Mouse (Mus musculus) liver, adult 2 months (tissue): ENCODE measurements around the gene Cap1. TPM values are rescaled to one million over a fixed set of nuclear protein-coding genes. Genes with fewer than 3 reads are reported as not detected.

ENCODE experiments used
- DNase-seq: peaks from one replicate; pipeline ENCODE4 v3.0.0-alpha.2; 2011; ENCODE audit warnings: low read depth, low spot score; ENCODE audit errors: extremely low read depth
- H3K27ac ChIP-seq: fragments of 200-500 bp; replicated peaks from 2 replicates; pipeline ENCODE4 v1.5.1; 2012; ENCODE audit warnings: low read depth, mild to moderate bottlenecking, control low read depth, inconsistent platforms, low read length; ENCODE audit not compliant: insufficient read depth
- H3K27me3 ChIP-seq: fragments of 200-500 bp; 2 replicates; pipeline ENCODE4 v1.6.1; 2012; ENCODE audit warnings: mild to moderate bottlenecking, moderate library complexity, low read length, inconsistent platforms; ENCODE audit not compliant: control insufficient read depth, insufficient read depth
- H3K36me3 ChIP-seq: fragments of 200-500 bp; 2 replicates; pipeline ENCODE4 v1.6.1; 2012; ENCODE audit warnings: low read length, inconsistent platforms; ENCODE audit not compliant: control insufficient read depth, insufficient read depth
- H3K4me1 ChIP-seq: fragments of 200-500 bp; 2 replicates; pipeline ENCODE4 v1.6.1; 2011; ENCODE audit warnings: low read length; ENCODE audit not compliant: control insufficient read depth, insufficient read depth
- H3K4me3 ChIP-seq: fragments of 200-500 bp; 2 replicates; pipeline ENCODE4 v1.5.1; 2011; ENCODE audit warnings: low read depth, mild to moderate bottlenecking, control low read depth, low read length, moderate library complexity; ENCODE audit not compliant: insufficient read depth
- H3K79me2 ChIP-seq: fragments of 200-500 bp; 2 replicates; pipeline ENCODE4 v1.6.1; 2012; ENCODE audit warnings: inconsistent platforms, mild to moderate bottlenecking, low read length, moderate library complexity; ENCODE audit not compliant: control insufficient read depth, insufficient read depth
- H3K9ac ChIP-seq: fragments of 200-500 bp; 2 replicates; pipeline ENCODE4 v1.6.1; 2012; ENCODE audit warnings: low read depth, mild to moderate bottlenecking, control low read depth, inconsistent platforms, low read length
- CTCF ChIP-seq: fragments of 200-500 bp; IDR thresholded peaks from 2 replicates; pipeline ENCODE4 v1.5.1; 2011; ENCODE audit warnings: low read depth, low read length, control low read depth
- POLR2A ChIP-seq: fragments of 200-500 bp; IDR thresholded peaks from 2 replicates; pipeline ENCODE4 v1.6.1; 2011; ENCODE audit warnings: low read length, control low read depth; ENCODE audit not compliant: insufficient read depth; ENCODE audit errors: extremely low read depth
- WGBS: fragments of 180-500 bp; shearing (Covaris S2); methylation state at CpG from one replicate; pipeline ENCODE4 v1.1.7; 2018; 5-methylcytosine and 5-hydroxymethylcytosine counted together
- polyA plus RNA-seq: library from polyadenylated mRNA; depleted of rRNA; stranded (reverse); fragments of >200 nt; gene quantifications from 2 replicates; pipeline ENCODE4 v1.2.3, GENCODE M21; 2012
- total RNA-seq: library from RNA; depleted of rRNA; stranded (reverse); fragments of >200 nt; gene quantifications from 2 replicates; pipeline ENCODE4 v1.2.3, GENCODE M21; 2014

Gene Cap1
- total and polyA plus RNA-seq, 2 experiments = 38.2 to 52.6 TPM

DNA sequence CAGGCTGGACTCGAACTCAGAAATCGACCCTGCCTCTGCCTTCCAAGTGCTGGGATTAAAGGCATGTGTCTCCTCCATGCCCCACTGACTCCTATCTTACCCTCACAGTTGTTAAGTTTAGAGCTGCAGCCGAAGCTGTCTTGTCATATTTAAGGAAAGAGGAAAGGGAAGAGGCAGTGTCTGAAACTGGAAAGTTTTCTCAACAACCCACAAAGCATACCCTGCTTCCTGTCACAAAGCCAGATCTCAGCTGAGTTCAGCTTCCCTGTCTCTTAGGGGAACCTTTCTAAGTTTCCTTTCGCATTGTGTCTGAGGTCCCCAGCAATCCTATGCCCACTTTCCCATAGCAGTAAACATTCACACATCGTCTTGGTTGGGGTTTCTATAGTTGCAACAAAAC is 6.3 kb upstream of the Cap1 start:
- WGBS = 68% methylated on average over 5 of the region's 5 CpGs
- no peak overlapping the region for H3K4me3 ChIP-seq
- no peaks in the 10 kb centered on the region for H3K79me2 ChIP-seq
- H3K27me3 ChIP-seq = no peaks in the 10 kb centered on the region
- H3K4me1 ChIP-seq = no peaks in the 10 kb centered on the region
- H3K36me3 ChIP-seq = no peaks in the 10 kb centered on the region
- peak; percentile 45 for DNase-seq
- TF ChIP-seq CTCF = no peak
- no peak for TF ChIP-seq POLR2A
- no peak overlapping the region for H3K9ac ChIP-seq
- H3K27ac ChIP-seq = 0 out of 2 replicates have a peak overlapping the region, but pooled peaks have one; percentile 12

DNA sequence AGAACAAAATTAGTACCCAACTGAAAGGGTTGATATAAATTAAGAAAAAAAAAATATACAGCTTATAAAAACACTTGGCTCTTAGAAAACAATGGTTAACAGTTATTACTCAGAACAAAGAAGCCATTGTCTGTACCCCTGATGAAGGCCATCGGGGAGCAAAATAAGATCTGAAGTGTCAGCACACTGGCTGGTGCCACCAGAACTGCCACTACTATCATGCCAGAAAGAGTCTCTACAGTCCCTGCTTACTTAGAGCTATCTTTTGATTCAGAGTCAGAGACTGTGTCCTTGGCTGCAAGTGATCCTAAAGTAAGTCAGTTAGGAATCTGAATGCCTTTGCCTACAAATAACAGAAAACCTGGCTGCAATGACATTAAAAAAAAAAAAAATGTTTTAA is 5.7 kb upstream of the Cap1 start:
- no peaks in the 10 kb centered on the region for H3K79me2 ChIP-seq
- WGBS = 41% methylated on average over 1 of the region's 1 CpGs
- no peaks in the 10 kb centered on the region for H3K27me3 ChIP-seq
- H3K36me3 ChIP-seq = no peaks in the 10 kb centered on the region
- H3K4me3 ChIP-seq = no peak overlapping the region
- H3K9ac ChIP-seq = no peak overlapping the region
- TF ChIP-seq POLR2A = no peak
- no peak for TF ChIP-seq CTCF
- no peak for DNase-seq
- H3K27ac ChIP-seq = no peak overlapping the region
- H3K4me1 ChIP-seq = 0 out of 2 replicates have a peak, but pooled peaks cover 3% of the 10 kb centered on the region

DNA sequence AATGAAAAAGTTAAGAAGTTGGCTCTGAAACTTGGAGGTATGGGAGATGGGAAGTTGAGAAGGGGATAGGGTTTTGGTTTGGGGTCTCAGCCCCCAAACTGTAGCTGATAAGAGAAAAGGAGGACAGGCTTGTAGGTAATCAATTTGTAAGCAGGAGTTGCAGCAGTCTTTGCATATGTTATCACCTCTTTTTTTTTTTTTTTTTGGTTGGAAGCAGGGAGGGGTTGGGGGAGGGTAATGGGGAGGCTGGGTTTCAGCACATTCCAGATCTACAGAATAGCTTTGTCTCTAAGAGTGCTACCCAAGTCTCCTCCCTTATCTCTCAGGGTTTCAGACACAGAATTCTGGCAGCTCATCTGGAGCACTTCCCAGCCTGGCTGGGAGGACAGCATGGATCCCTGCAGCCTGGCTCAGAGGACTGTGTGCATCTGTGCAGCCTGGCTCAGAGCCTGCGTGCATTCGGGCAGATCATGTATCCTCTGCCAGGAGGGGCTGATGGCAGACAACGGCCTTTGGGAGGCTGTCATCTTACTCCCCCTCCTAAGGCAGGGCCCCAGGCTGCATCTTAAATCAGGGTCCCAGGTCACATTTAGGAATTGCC is 5.1 kb upstream of the Cap1 start:
- Histone ChIP-seq H3K27ac (no peak overlapping the region), H3K79me2 (no peaks in the 10 kb centered on the region), H3K4me3 (no peak overlapping the region), H3K36me3 (no peaks in the 10 kb centered on the region), H3K9ac (no peak overlapping the region), H3K4me1 (0 out of 2 replicates have a peak, but pooled peaks cover 4% of the 10 kb centered on the region), H3K27me3 (no peaks in the 10 kb centered on the region)
- WGBS = 29% methylated on average over 3 of the region's 3 CpGs
- TF ChIP-seq POLR2A (no peak), CTCF (no peak)
- DNase-seq = peak; percentile 29

- H3K9ac ChIP-seq = no peak overlapping the region
These were observed 1.5 kb upstream of the Cap1 start for GRCm38 (mm10) chr4:122887336-122887735.

GRCm38 (mm10) chr4:122886579-122887254 is 861 bp upstream of the Cap1 start:
- Histone ChIP-seq H3K4me3 (peak overlapping the region; percentile 69), H3K27me3 (no peaks in the 10 kb centered on the region), H3K79me2 (peaks cover 6% of the 10 kb centered on the region; the same call in 1 of the 2 replicates), H3K9ac (peak overlapping the region; percentile 82), H3K4me1 (peaks cover 16% of the 10 kb centered on the region), H3K36me3 (no peaks in the 10 kb centered on the region), H3K27ac (peak overlapping the region; percentile 94)
- DNase-seq = peak; percentile 26
- no peak for TF ChIP-seq CTCF
- TF ChIP-seq POLR2A = no peak
- WGBS = 4% methylated on average over 19 of the region's 19 CpGs

More at GRCm38 (mm10) chr4:122887336-122887735, 1.5 kb upstream of the Cap1 start:
- peaks cover 13% of the 10 kb centered on the region for H3K4me1 ChIP-seq
- 78% methylated on average over 2 of the region's 2 CpGs for WGBS
- H3K36me3 ChIP-seq = no peaks in the 10 kb centered on the region
- no peak for TF ChIP-seq CTCF
- TF ChIP-seq POLR2A = no peak
- H3K4me3 ChIP-seq = no peak overlapping the region
- H3K79me2 ChIP-seq = peaks cover 6% of the 10 kb centered on the region; the same call in 1 of the 2 replicates
- no peak for DNase-seq
- no peaks in the 10 kb centered on the region for H3K27me3 ChIP-seq
- H3K27ac ChIP-seq = no peak overlapping the region
